Mouse (Mus musculus) ovary, adult 18-20 months (tissue): ENCODE measurements around the gene Gng12.

Experiments used
- DNase-seq: peaks from one replicate; pipeline ENCODE4 v3.0.0; 2022; ENCODE audit warnings: low spot score, mixed read lengths

Gng12 gene

DNA sequence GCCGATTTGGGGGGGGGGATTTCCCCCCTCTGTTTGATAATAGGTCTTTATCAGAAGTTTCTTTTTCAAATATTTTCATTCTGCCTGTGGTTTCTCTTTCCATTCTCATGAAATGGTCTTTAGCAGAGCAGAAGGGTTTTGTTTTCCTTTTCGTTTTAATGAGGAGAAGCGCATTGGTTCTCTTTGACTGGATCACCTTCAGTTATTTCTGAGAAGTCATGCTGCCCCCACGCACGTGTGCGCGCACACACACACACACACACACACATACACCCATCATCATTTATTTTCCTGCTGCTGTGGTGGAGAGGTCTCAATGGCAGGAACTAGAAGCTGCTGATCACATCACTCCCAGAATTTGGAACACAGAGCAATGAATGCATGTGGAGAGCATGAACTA lies 20.8 kb downstream of the Gng12 start:
- DNase-seq: no peak

DNA sequence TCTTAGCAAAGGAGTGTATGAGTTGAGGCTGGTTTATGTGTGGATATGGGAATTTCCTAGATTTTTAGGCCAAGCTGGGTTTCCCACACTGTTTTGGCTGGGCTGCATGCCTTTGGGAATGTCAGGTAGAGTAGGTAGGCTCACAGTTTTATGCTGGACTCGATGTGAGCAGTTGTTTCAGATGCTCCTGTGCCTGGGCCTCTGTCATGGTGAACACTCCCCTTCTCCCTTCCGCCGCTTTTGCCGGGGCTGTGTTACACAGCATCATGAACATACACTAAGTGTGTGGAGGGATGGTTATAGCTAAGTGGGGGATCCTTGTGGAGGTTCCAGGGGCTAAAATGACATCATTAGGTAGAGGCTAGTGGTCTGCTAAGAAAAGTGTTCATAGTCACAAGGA lies 24.6 kb downstream of the Gng12 start:
- DNase-seq: no peak

GRCm38 (mm10) chr6:66921755-66922154 lies 25.6 kb downstream of the Gng12 start:
- no peak for DNase-seq

DNA sequence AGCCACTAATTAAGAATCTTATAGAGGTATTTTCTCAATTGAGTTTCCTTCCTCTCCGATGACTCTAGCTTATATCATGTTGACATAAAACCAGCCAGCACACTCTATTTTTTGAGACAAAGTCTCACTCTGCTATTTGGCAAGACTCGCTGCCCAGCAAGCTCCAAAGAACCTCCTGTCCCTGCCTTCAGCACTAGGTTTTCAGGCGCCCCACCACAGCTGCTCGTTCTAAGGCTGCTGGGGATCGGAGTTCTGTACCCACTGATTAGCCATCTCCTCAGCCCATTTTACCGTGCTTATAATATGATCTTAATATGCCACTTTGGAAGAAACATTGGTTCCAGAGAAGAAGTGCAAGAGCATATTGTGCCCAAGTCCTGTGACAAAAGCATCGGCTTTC lies 26.3 kb downstream of the Gng12 start:
- DNase-seq: no peak

- DNase-seq: no peak
Measured at GRCm38 (mm10) chr6:66923851-66924250, 27.7 kb downstream of the Gng12 start.

- no peak for DNase-seq
Measured at GRCm38 (mm10) chr6:66924315-66924965, 28.2 kb downstream of the Gng12 start.

GRCm38 (mm10) chr6:66926269-66926668 lies 30.1 kb downstream of the Gng12 start:
- DNase-seq: no peak

GRCm38 (mm10) chr6:66928972-66929645 lies 32.9 kb downstream of the Gng12 start:
- no peak for DNase-seq

GRCm38 (mm10) chr6:66929694-66930093 lies 33.5 kb downstream of the Gng12 start:
- DNase-seq: no peak

DNA sequence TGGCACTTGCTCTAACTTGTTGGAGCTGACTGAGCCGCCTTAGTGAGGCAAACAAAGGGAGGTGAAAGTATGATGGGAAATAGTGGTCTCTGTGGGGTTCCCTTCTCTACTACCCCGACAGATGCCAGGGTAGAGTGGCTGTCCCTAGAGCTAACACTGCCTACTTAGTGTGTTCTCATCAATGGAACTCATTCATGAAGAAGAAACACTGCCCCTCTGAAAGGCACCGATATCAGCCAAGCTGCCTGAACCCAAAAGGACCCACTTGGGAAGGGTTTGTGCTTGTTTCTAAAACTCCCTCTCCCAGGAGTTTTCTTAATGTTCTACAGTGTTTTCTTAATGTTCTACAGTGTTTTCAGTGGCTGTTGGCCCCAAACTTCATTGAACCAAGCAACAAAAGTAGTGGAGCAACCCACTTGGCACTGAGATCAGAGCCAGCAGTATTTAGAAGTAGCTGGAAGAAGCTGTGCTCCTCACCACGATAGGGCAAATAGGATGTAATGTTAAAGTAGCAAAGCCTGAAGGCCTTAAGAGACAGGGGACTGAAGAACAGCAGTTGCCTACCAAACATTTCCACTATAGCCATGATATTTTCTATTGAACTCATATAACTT lies 36.1 kb downstream of the Gng12 start:
- DNase-seq: no peak

- no peak for DNase-seq
Measured at GRCm38 (mm10) chr6:66940656-66941235, 44.5 kb downstream of the Gng12 start.

DNA sequence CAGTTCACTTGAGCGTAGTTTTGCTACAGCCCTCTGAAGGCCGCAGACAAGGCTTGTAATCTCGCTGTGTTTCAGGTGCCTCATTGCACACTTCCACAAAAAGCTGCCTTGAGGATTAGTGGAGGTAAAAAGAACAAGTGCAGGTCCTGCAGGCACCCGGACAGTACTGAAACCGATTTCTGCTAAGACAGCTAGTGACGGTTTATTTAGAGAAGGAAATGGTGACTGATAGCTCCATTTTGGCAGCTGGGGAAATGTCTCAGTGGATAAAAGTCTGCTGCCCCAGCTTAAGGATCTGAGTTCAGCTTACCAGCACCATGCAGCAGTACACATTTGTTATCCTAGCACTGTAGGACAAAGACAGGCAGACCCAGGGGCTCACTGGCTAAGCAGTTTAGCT lies 45.6 kb downstream of the Gng12 start:
- no peak for DNase-seq

DNA sequence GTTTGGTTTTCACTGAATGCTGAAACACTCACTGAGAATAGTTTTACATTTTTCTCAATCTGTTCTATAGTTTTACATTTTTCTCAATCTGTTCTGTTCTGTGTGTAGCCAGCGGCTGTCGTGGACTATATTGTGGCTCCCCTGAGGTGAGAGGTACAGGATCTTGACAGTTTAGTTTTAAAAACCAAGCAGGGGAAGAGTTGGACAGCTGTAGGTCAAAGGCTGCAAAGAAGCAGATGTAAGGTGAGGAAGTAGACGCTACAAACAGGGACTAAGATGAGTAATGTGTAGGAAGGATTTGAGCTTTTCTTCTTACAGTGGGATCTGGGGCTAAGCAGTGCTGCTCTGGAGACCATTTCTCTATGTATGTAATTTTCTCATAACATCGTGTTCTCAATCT lies 46.6 kb downstream of the Gng12 start:
- DNase-seq: no peak

DNA sequence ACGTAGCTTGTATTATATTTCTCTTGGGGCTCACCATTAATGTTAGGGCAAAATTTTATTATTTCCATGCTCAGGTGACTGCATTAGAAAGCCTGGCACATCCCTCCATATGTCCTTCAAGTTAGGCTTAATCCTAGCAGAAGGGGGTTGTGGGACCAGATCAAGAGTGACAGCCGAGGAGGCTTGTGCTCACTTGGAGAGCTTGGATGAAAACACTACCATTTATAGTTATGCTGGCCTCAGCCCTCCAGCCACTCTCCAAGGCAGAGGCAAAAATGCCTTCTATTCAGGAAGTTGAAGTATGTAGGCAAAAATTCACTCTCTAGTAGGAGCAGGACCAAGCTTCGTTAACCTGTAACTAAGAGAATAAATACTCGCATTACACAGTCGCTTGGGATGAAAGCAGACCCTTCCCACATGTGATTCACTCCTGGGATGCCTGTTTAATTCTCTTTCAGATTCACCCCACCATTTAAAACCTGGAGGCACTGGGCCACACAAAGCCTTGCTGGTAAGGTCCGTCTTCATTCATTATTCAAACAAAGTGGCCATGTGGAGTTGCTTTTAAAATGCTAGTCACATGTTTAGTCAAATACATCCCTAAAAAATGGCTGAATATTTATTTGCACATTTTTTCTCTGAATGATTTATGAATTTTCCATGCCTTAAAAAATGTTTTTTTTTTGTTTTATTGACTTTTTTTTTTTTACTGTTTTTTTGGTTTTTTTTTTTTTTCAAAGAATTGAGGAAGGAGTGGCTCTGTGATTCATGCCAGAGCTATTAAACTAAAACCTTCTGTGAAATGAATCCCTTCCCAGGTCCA lies 47.4 kb downstream of the Gng12 start:
- no peak for DNase-seq

GRCm38 (mm10) chr6:66944190-66945003 lies 48.2 kb downstream of the Gng12 start:
- DNase-seq: no peak

DNA sequence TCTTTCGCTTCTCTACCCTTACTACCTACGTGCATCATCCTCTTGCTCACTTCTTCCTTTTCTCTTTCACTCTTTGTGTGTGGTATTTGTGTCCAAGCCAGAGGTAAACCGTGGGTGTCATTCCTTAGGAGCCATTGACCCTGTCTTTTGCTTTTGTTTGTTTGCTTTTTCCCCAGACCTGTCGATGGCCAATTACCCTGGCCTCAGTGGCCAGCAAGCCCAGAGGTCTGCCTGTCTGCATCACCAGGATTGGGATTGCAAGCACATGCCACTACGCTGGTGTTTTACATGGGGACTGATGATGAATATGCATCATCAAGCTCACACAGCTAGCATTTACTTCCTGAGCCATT lies 48.8 kb downstream of the Gng12 start:
- no peak for DNase-seq

DNA sequence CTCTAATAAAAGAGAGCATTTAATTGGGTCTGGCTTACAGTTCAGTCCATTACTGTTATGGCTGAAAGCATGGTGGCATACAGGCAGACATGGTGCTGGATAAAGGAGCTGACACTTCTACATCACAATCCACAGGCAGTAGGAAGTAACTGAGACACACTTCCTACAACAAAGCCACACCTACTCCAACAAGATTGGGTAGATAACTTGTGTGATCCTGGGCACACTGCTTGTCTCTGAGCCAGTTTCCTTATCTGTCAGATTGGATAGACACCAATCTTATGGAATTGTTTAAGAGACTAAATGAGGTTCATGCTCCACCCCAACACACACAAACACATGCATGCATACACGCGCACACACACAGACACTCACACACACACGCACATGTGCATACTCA lies 51.9 kb downstream of the Gng12 start:
- DNase-seq: no peak

DNA sequence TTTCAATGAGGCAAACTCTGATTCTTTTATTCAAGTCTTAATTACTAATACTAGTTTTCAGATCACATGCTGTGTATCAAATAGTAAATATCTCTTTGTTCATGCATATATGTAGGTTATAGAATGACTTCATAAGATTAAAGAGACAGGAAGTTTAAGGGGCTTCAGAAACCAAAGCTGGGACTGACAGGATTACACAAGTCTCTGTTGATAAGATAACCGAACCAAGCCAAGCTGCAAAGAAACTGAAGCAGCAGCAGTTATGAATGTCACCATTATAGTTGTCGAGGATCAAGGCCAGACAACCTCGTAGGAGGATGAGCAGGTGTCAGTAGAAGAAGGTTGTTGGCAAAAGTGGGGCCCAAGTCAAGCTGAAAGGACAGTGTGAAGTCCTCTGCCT lies 52.7 kb downstream of the Gng12 start:
- no peak for DNase-seq

- no peak for DNase-seq
Measured at GRCm38 (mm10) chr6:66951726-66952418, 55.7 kb downstream of the Gng12 start.

GRCm38 (mm10) chr6:66953951-66954519 lies 57.8 kb downstream of the Gng12 start:
- DNase-seq: no peak
